ENCODE assay signal across 10 mouse cellular contexts in genomic region chr11:112839721-112840494, GRCm38 (mm10). TPM values are rescaled to one million over a fixed set of nuclear protein-coding genes. Genes with fewer than 3 reads are reported as not detected.
A peak's percentile ranks its signal among the peaks of the same experiment; 100 is the strongest.
DNase-seq lines count a peak whose midpoint lies in the region; ATAC-seq and TF ChIP-seq lines count a peak whose summit lies in the region.
"Had no signal": no experiment of that assay in that cellular context is flagged by ENCODE, and none has a peak within 500 bp of the region (broad histone marks: within the 10 kb centered on the region; RNA-seq: fewer than 3 reads in every experiment).

No protein-coding gene starts in this region.

- H3K4me1 ChIP-seq in heart, embryonic 10.5 days = no peaks in the 10 kb centered on the region
- H3K4me1 ChIP-seq in E14TG2a.4 (replicated peaks; ENCODE audit: low read depth, low read length) = peaks cover 35% of the 10 kb centered on the region
- peaks cover 15% of the 10 kb centered on the region for H3K4me1 ChIP-seq in forebrain, embryonic 14.5 days (ENCODE audit: control insufficient read depth, insufficient read depth, low read length)
- peaks cover 18% of the 10 kb centered on the region for H3K4me1 ChIP-seq in limb, embryonic 13.5 days

- DNase-seq in heart, embryonic 10.5 days (ENCODE audit: low spot score) = no peak
- DNase-seq in heart, postnatal 14 days = no peak
- peak; percentile 83 for DNase-seq in forebrain, embryonic 14.5 days (ENCODE audit: low spot score)
- DNase-seq in frontal cortex, postnatal 10 days (ENCODE audit: low spot score in 2 of 2) = no peak
- DNase-seq in liver = no peak
- DNase-seq: cerebellum, adult 18-20 months; lung, adult 18-20 months had no signal

- WGBS in heart, embryonic 10.5 days = 15% methylated on average over 10 of the region's 10 CpGs
- 4% methylated on average over 10 of the region's 10 CpGs for WGBS in forebrain, embryonic 14.5 days
- 21% methylated on average over 10 of the region's 10 CpGs for WGBS in limb, embryonic 13.5 days

- H3K27ac ChIP-seq in heart, embryonic 10.5 days = no peak overlapping the region
- H3K27ac ChIP-seq in forebrain, embryonic 14.5 days (ENCODE audit: low read depth, low read length) = peak overlapping the region; percentile 79
- H3K27ac ChIP-seq in limb, embryonic 13.5 days = no peak overlapping the region

- no peaks in the 10 kb centered on the region for H3K36me3 ChIP-seq in heart, embryonic 10.5 days
- no peaks in the 10 kb centered on the region for H3K36me3 ChIP-seq in E14TG2a.4 (ENCODE audit: insufficient read depth, low read length)
- no peaks in the 10 kb centered on the region for H3K36me3 ChIP-seq in forebrain, embryonic 14.5 days (ENCODE audit: control insufficient read depth, insufficient read depth, low read length)
- no peaks in the 10 kb centered on the region for H3K36me3 ChIP-seq in limb, embryonic 13.5 days

- peak; percentile 77 for ATAC-seq in forebrain, embryonic 14.5 days
- no peak for ATAC-seq in limb, embryonic 13.5 days (ENCODE audit: low FRiP score, low read depth)
- no peak for ATAC-seq in cerebellum, adult (ENCODE audit: insufficient number of reproducible peaks, low FRiP score, low TSS enrichment)

- peak overlapping the region; percentile 48 for H3K4me3 ChIP-seq in heart, embryonic 10.5 days
- H3K4me3 ChIP-seq in E14TG2a.4 (replicated peaks; ENCODE audit: low read length) = peak overlapping the region; percentile 43; the same call in 1 of the 2 replicates
- H3K4me3 ChIP-seq in forebrain, embryonic 14.5 days (ENCODE audit: low read depth, low read length) = no peak overlapping the region
- H3K4me3 ChIP-seq in limb, embryonic 13.5 days = no peak overlapping the region

- no peak for TF ChIP-seq CTCF in E14TG2a.4 (conservative IDR thresholded peaks at IDR 0.05; ENCODE audit: low read length)

- no peaks in the 10 kb centered on the region for H3K9me3 ChIP-seq in heart, embryonic 10.5 days
- no peaks in the 10 kb centered on the region for H3K9me3 ChIP-seq in E14TG2a.4 (ENCODE audit: low read length)
- H3K9me3 ChIP-seq in forebrain, embryonic 14.5 days (replicated peaks; ENCODE audit: control insufficient read depth, low read length) = no peaks in the 10 kb centered on the region
- no peaks in the 10 kb centered on the region for H3K9me3 ChIP-seq in limb, embryonic 13.5 days

- H3K9ac ChIP-seq in forebrain, embryonic 14.5 days (ENCODE audit: low read length) = no peak overlapping the region
- H3K9ac ChIP-seq in limb, embryonic 13.5 days = no peak overlapping the region

- H3K27me3 ChIP-seq in heart, embryonic 10.5 days (ENCODE audit: insufficient read depth, poor library complexity, severe bottlenecking) = peaks cover 19% of the 10 kb centered on the region; the same call in 1 of the 2 replicates
- H3K27me3 ChIP-seq in E14TG2a.4 (ENCODE audit: insufficient read depth, low read length) = peaks cover 42% of the 10 kb centered on the region
- H3K27me3 ChIP-seq in forebrain, embryonic 14.5 days (replicated peaks; ENCODE audit: control insufficient read depth, insufficient read depth, low read length) = no peaks in the 10 kb centered on the region
- no peaks in the 10 kb centered on the region for H3K27me3 ChIP-seq in limb, embryonic 13.5 days

- peak overlapping the region; percentile 32 for H3K4me2 ChIP-seq in forebrain, embryonic 14.5 days (ENCODE audit: low read length)
- peak overlapping the region; percentile 43 for H3K4me2 ChIP-seq in limb, embryonic 13.5 days (replicated peaks)

- intact Hi-C loops in heart, postnatal 14 days (cut with DNase I) = loop anchor here (5.0 to 10.0 kb wide), 2 partner anchors 58 to 325 kb away; partner anchors contain the start of gene Sox9

RNA-seq across cellular contexts. Expression of gene Sox9, which starts 57.9 kb away (rescaled TPM):
- 40.6 and 56.9 TPM in 2 replicates for polyA plus RNA-seq in heart, embryonic 10.5 days (2016; fragmentation: Nextera tagmentation; extraction: Ambion mirVana)
- 1 to 10 TPM; 2.7 to 2.8 TPM for total RNA-seq in heart, postnatal 14 days (2021)
- polyA plus RNA-seq in forebrain, embryonic 14.5 days (2014; fragmentation: Nextera tagmentation; extraction: Ambion mirVana) = 43.6 and 49.4 TPM in 2 replicates
- 209 and 226 TPM in 2 replicates for polyA plus RNA-seq in limb, embryonic 13.5 days (2015; fragmentation: Nextera tagmentation; extraction: Ambion mirVana)

Comparison
In these comparisons a context has a peak if more than half of its experiments do, and no peak if none do; other contexts are left out.
1. H3K4me3 ChIP-seq: peak in heart, embryonic 10.5 days (single experiment) and E14TG2a.4 (single experiment); none in forebrain, embryonic 14.5 days (single experiment) and limb, embryonic 13.5 days (single experiment).